Mouse (Mus musculus): ENCODE results near the gene Sycp2.

DNA sequence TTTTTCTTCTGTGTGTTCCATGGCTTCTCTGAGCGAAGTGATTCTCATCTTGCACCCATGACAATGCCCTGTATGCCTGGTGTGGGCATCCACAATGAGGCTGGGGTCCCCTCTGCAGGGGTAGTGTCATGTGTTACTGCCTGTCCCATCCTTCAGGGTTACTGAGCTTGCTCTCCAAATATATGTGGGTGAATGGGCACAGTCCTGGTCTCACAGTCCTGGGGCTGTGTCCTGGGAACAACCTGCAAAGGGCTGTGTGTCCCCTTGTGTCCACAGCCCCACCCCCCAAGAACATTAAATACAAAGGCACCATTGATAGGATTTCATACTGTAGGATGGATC lies 103.3 kb downstream of the Sycp2 start:
- TF ChIP-seq CTCF (IDR thresholded peaks at IDR 0.05; ENCODE audit: control insufficient read depth, insufficient read depth, insufficient replicate concordance, low read depth, low read length) (no peak), POLR2A (IDR thresholded peaks at IDR 0.05; ENCODE audit: control insufficient read depth, low read depth, low read length) (no peak)

Measured in testis, adult 2 months (tissue).